Mouse (Mus musculus): ENCODE results near the gene Tubgcp6.

Gene Tubgcp6

DNA sequence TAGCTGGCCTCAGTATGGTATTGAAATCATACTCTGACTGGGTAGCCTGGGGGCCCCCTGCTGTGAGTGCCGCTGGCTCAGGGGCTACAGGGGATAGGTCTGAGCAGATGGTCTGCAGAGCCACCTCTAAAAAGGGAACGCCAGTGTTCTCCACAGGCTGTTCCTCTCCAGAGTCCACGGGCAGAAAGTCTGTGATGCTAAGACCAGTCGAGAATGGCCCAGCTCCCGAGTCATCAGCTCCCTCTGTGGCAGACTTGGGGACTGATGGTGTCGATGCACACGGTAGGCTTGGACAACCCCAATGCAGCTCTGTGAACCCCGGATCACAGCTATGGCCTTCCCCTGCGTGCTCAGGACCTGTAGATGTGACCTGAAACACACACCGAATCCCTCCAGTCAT is 19.0 kb downstream of the Tubgcp6 start:
- no peak for DNase-seq (ENCODE audit: low read depth in 1 of 2, low spot score in 2 of 2)

- DNase-seq (ENCODE audit: low read depth in 1 of 2, low spot score in 2 of 2) = no peak
Measured at GRCm38 (mm10) chr15:89102646-89103045, 20.3 kb downstream of the Tubgcp6 start.

DNA sequence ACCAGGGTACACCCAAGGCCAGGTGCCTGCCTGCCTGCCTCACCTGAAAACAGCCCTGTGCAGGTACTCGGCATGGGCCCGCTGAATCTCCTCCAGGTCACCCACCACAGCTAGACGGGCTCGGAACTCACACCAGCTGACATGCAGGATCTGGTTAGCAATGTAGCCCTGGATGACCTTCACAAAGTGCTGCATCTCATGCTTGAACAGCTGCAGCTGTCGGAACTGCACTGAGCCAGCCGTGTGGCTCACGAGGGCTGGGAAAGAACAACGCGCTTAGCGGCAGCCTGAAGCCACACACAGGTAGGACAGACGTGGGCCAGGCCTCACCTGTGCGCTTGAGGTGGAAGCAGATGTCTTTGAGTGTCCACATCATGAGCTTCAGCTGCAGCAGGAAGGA is 22.1 kb downstream of the Tubgcp6 start:
- no peak for DNase-seq (ENCODE audit: low read depth in 1 of 2, low spot score in 2 of 2)

DNA sequence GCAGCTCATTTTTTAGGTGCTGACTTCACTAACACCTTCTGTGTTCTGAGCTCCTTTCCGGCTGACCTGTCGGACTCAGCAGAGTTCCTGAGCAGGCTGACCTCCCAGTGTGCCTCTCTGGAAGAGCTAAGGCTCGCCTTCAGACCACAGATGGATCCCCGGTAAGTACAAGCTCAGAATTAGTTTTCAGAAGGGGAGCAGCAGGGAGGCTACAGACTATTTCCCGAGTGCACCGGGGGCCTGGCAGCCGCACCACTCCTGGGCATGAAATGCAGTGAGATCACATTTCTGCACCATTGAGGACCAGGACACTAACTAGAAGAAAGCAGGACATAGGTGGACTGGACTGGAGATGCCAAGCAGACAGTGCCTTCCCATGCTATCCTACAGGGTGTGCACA is 24.3 kb downstream of the Tubgcp6 start:
- DNase-seq (ENCODE audit: low read depth in 1 of 2, low spot score in 2 of 2) = no peak

GRCm38 (mm10) chr15:89097450-89097849 is 25.5 kb downstream of the Tubgcp6 start:
- DNase-seq (ENCODE audit: low read depth in 1 of 2, low spot score in 2 of 2) = no peak

DNA sequence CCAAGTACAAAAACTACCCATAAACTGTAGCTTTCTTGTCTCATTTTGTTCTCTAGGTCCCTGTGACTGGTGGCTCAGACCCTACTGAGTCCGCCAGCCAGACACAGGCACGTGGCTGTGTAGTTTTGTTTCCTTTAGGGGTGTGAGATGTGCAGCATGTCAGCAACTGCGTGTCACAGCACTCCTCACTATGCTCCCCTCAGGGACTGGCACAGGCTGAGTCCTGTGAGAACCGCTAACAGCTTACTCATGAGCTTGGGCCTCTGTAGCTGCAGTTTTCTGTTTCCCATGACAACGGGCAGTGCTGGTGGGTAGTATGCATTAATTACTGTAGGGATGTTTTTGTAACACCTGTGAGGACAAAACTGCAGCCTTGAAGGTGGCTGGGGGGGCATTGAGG is 30.7 kb downstream of the Tubgcp6 start:
- DNase-seq (ENCODE audit: low read depth in 1 of 2, low spot score in 2 of 2) = no peak

DNA sequence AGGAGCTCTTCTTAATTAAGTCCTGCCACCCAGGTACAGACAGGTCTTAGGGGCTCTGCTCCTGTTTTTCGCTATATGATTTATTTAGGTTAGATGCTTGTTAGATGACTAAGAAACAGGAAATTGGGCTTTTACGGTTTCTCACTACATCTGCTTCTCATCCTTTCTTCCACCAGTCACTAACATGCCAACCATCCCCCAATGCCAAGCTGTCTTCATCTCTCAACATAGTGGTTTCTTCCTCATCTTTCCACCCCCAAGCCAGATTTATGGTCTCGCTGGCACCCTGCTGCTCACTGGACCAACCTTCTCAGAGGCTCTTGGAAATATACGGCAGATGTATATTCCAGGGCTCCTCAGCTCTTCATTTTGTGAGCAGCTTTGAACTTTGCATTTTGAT is 32.2 kb downstream of the Tubgcp6 start:
- DNase-seq (ENCODE audit: low read depth in 1 of 2, low spot score in 2 of 2) = no peak

DNA sequence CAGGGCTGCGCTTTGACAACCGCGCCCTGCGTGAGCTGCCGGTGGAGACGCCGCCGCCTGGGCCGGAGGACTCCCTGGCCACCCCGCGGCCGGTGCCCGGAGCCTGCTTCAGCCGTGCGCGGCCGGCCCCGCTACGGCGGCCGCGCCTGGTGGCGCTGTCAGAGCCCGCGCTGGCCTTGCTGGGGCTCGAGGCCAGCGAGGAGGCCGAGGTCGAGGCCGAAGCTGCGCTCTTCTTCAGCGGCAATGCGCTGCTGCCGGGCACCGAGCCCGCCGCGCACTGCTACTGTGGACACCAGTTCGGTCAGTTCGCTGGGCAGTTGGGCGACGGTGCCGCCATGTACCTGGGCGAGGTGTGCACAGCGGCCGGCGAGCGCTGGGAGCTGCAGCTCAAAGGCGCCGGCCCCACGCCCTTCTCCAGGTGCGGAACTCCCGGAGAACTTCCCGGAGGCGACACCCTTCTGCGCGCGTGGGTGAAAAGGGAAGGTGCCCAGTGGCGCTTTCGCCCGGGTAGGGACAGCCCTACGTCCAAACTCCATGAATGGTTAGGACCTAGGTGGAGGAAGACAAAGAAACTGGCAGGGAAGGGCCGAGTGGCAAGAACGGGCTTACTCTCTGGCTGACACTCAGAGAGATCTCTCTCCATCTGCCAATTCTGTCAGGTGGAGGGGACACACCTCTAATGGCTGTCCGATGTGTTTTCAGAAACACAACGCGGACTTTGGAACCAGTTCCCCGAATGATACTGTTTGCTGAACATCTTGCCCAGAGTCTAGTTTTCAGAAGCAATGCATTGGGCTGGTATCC is 33.5 kb downstream of the Tubgcp6 start:
- DNase-seq (ENCODE audit: low read depth in 1 of 2, low spot score in 2 of 2) = no peak

GRCm38 (mm10) chr15:89088607-89089247 is 34.2 kb downstream of the Tubgcp6 start, which contains the start of gene Selenoo:
Selenoo (plus strand) TSS chr15:89089084.
- peak; percentile 26 to 53 for DNase-seq (ENCODE audit: low read depth in 1 of 2, low spot score in 2 of 2)

GRCm38 (mm10) chr15:89084826-89085225 is 38.1 kb downstream of the Tubgcp6 start:
- DNase-seq (ENCODE audit: low read depth in 1 of 2, low spot score in 2 of 2) = no peak

GRCm38 (mm10) chr15:89083906-89084305 is 39.0 kb downstream of the Tubgcp6 start:
- no peak for DNase-seq (ENCODE audit: low read depth in 1 of 2, low spot score in 2 of 2)

GRCm38 (mm10) chr15:89078208-89078836 is 44.6 kb downstream of the Tubgcp6 start:
- DNase-seq (ENCODE audit: low read depth in 1 of 2, low spot score in 2 of 2) = peak; percentile 24 to 56

GRCm38 (mm10) chr15:89076156-89076731 is 46.7 kb downstream of the Tubgcp6 start:
- no peak for DNase-seq (ENCODE audit: low read depth in 1 of 2, low spot score in 2 of 2)

DNA sequence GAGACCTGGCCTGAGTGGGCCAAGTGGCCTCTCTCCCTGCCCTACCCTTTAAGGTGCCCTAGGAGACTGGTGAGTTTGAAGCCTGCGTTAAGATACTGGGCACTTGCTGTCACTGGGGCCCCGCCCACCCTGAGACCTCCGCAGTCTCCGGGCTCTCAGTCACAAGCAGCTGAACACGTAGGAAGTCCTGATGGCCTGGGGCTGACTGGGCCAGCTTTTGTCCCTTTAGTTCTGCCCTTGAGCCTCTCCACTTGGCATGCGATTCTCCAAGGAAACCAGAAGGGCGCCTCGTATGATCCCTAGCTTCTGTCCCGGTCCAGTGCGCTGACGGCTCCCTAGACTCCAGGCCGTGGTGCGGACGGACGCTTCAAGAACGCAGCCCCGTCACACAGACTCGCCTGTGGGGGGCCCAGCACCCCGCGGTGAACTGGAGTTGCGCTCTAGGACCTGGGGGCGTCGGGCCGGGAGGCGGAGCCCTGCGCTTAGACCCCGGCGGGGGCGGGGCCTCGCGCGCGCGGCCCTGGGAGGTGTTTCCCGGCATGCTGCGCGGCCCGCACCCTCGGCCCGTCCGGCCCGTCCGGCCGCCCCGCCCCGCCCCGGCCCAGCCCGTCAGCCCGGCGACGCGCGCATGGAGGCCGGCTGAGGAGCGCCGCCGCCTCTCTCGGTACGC is 47.3 kb downstream of the Tubgcp6 start:
- peak; percentile 31 to 62 for DNase-seq (ENCODE audit: low read depth in 1 of 2, low spot score in 2 of 2)

DNA sequence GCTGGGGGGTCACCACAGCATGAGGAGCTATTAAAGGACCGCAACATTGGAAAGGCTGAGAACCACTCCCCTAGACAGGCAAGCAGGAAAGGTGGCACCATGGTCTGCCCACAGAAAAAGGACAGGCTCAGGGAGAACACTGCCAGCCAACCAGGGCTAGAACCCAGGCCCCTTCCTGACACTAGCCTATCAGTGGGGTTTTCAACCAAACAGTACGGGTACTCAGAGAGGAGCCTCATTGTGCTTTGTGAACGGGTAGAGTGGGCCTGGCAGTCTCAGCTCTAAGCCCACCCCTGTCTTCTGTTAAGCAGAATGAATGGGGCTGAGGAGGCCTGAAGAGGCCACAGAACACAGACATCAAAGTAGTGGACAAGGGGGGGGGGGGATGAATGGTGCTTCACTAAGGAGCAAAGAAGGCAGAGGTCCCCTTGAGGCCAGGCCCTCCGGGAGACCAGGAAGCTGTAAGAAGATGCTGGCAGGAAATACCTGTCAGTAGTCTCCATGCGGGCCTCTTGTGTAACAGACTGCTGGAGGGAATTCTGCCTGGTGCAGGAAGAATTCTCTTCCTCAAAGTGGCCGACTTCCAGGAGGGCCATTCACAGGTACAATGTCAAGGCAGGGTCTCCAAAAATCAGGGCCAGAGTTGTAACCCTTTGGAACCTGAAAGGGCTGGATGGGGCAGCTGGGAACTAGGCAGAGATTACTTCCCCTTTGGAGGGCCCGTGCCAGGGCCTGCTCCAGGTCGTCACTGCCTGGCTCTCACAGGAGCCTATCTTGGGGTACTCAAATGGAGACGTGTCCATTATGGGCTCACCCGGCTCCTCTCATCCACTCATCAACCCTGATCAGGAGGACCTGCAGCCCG is 48.1 kb downstream of the Tubgcp6 start, which contains the start of gene Trabd:
Trabd (plus strand) TSS at position 512 of the 865 bp plus-strand sequence.
- DNase-seq (ENCODE audit: low read depth in 1 of 2, low spot score in 2 of 2) = peak; percentile 17 to 39

DNA sequence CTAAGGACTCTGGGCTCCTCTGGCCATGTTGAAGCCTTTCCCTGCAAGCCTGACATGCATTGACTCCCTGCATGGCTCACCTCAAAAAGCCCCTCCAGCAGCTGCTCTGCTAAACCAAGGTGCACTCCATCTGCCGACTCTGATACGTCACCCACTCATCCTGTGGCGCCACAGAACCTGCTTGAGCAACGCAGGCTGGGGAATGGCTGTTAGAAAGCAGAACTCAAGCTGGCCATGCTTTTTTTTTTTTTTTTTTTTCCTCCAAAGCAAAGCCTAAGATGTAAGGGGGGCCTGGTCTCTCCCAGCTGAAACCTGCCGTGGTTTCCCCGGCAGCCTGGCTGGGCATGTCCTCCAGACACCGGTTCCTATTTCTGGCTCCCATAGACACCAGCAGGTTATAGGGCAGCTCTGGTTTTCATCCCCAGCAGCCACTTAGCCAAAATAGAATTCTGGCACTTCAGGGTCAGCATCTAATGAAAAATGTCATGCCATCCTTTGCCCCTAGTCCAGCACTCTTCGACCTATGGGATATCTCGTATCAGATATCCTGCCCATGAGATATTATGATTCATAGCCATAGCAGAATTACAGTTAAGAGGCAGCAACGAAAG is 48.8 kb downstream of the Tubgcp6 start:
- DNase-seq (ENCODE audit: low read depth in 1 of 2, low spot score in 2 of 2) = no peak

- DNase-seq (ENCODE audit: low read depth in 1 of 2, low spot score in 2 of 2) = no peak
Measured at GRCm38 (mm10) chr15:89070606-89071005, 52.3 kb downstream of the Tubgcp6 start.

DNA sequence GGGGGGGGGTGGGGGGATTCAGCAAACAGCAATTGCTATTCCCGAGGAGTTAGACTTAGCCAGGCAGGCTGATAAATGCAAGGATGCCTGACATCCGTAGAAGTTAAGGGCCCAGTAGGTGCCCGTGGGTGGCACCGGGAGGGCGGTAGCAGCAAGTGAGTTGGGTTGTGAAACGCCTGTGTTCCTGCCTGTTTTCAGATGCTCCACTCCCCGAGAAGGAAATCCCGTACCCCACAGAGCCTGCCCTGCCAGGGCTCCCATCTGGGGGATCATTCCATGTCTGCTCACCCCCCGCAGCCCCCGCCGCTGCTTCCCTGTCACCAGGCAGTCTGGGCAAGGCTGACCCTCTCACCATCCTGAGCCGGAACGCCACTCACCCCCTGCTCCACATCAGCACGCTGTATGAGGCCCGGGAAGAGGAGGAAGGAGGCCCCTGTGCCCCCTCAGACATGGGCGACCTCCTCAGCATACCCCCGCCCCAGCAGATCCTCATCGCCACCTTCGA is 53.5 kb downstream of the Tubgcp6 start:
- DNase-seq (ENCODE audit: low read depth in 1 of 2, low spot score in 2 of 2) = no peak

DNA sequence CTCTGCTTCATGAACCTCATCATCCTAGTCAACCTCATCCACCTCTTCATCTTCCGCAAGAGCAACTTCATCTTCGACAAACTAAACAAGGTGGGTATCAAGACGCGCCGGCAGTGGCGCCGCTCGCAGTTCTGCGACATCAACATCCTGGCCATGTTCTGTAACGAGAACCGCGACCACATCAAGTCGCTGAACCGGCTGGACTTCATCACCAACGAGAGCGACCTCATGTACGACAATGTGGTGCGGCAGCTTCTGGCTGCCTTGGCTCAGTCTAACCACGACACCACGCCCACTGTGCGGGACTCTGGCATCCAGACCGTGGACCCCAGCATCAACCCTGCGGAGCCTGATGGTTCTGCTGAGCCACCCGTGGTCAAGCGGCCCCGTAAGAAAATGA is 54.7 kb downstream of the Tubgcp6 start:
- no peak for DNase-seq (ENCODE audit: low read depth in 1 of 2, low spot score in 2 of 2)

GRCm38 (mm10) chr15:89067609-89068008 is 55.3 kb downstream of the Tubgcp6 start:
- DNase-seq (ENCODE audit: low read depth in 1 of 2, low spot score in 2 of 2) = no peak
